Mouse (Mus musculus) heart, adult 8-10 months (tissue): ENCODE measurements around the gene Epb41. TPM values are rescaled to one million over a fixed set of nuclear protein-coding genes. Genes with fewer than 3 reads are reported as not detected.

Experiments used
- DNase-seq: peaks from one replicate; pipeline ENCODE4 v3.0.0; 2022; ENCODE audit warnings: low spot score
- total RNA-seq, 4 experiments: library from RNA; stranded (reverse); gene quantifications; 2 replicates each; pipeline ENCODE4 v1.2.4; 2022

Epb41 gene
- total RNA-seq, 4 experiments from 2014 or later, result 117 to 139 (median 131) TPM

DNA sequence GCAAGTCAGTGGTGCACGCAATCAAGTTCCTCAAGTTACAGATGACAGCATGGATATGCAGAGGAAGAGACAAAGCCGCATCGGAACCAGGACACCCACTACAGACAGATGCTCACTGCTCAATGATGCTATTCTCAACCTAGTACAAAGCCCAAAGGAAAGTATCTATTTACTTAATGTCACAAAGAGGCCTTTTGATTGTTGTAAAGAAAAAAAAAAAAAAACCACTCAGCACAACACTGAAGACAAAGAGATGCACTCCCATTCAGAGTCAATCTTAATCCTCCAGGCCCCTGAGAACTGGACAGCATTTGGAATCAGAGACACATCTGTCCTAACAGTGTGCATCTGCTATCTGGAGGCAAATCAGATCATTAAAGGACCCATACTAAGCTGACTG, 63.5 kb downstream of the Epb41 start:
- no peak for DNase-seq

DNA sequence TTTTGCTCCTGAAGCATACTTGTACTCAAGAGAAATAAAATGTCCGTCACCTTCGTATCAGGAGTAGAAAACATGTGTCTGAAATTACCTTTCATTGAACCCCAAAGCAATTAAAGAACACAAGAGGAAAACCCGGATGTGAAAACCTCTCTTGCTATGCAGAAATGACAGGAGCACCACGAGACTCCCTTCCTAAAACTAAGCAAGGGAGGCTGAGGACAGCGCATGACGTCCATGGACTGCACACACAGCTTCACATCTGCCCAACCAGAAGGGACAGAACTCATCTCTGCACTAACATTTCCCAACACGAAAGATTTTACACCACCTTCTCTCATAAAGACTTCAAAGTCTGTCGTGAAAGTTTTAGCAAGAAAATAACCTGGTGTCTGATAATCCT, 64.7 kb downstream of the Epb41 start:
- DNase-seq, result no peak

DNA sequence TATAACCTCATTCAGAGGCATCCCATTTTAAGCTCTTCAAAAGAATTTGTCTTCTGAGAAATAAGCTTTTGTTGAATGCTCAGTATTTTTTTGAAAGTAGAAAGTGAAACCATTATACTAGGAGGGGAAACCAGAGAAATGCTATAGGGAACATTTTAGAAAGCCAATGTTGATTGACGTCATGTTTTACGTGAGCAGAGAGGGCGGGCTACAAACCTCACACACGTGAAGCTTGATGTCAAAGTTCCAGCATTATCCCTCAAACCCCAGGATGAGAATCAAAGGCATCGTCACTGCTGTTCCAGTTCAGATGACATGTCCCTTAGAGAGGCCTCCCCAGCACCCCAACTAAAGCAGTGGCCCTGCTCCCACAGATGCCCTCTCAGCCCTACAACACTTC, 66.9 kb downstream of the Epb41 start:
- DNase-seq, result no peak

DNA sequence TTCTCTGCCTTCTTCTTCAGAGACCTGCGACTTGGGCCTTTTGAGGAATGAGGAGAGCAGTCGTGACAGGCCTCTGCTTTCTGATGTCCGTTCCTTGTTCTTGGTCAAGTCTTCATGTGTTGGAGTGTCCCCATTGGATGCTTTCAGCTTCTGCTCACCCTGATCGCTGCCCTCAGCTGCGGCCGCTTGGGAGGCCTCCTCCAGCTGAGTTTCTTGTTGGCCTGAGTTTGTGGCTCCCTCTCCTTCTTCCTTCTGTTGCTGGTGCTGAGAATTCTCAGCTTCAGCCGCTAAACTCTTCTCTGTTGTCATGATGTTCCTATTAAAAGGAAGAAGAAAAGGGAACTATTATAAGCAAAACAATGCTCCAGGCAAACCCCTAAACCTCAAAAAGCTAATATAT, 68.0 kb downstream of the Epb41 start:
- no peak for DNase-seq

DNA sequence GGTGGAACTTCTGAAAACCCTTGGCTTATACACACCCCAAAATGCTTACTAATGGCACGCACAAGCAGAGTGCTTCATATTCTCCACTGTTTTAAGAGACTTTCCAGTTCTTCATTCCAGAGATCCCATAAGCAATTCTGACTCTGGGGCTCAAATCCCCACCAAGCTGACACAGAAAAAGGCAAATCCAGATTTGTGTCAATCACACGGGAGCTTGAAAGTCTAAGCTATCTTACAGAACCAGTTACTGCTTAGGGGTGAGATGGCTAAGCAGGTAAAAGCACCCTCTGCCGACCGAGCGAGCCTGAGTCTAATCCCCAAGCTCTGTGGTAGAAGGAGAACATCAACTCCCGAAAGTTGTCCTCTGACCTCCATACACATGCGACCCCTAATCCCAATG, 76.5 kb downstream of the Epb41 start:
- no peak for DNase-seq

DNA sequence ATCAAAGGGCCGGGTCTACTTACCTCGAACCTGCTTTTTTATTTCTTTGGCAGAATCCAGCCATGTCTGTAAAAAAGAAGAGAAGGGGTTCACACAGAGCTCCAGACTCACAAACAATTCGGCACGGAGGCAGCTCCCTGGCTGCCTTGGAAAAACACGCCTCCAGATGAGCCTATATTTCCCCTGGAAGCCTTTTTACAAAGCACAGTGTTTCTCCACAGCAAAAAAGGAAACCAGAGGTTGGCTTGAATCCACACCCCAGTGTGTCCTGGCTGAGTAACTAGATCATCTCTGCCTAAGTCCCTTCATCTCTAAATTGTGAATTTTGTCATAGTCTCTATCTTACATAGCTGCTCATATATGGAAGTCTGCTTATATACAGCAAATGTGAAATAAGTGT, 77.6 kb downstream of the Epb41 start:
- peak; percentile 13 for DNase-seq

DNA sequence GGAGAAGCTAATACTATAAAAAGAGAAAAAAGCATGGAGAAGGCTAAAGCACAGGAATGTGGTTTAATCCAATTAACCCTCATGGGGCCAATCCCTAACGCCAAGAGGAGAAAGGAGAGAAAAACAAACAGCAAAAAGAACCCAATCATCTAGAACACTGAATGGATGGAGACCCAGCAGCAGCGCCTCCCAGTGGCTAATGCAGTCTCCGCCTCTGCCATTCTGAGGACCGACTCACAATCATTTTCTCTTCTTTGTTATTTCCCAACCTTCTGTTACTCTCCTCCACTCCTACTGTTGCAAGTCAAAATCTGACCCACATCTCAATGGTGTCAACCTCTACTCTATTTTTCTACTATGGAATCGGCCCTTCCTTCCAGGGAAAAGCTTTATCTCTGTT, 78.1 kb downstream of the Epb41 start:
- no peak for DNase-seq

DNA sequence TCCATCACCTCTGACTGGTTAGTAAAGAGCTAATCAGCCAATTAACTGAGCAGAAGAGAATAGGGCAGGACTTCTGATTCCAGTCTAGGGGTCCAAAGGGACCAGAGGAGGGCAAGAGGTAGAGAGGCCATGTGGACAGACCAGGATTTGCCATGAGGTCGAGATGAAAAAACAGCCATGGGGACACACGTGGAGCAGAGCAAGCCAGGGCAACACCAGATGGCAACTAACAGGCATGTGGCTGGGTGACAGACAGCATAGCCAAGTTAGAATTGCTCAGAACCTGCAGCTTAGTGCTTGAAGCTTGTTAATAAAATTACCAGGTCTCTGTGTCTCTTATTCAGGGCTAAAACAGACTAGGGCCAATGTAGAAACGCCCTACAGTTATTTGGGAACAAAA, 81.3 kb downstream of the Epb41 start:
- no peak for DNase-seq

DNA sequence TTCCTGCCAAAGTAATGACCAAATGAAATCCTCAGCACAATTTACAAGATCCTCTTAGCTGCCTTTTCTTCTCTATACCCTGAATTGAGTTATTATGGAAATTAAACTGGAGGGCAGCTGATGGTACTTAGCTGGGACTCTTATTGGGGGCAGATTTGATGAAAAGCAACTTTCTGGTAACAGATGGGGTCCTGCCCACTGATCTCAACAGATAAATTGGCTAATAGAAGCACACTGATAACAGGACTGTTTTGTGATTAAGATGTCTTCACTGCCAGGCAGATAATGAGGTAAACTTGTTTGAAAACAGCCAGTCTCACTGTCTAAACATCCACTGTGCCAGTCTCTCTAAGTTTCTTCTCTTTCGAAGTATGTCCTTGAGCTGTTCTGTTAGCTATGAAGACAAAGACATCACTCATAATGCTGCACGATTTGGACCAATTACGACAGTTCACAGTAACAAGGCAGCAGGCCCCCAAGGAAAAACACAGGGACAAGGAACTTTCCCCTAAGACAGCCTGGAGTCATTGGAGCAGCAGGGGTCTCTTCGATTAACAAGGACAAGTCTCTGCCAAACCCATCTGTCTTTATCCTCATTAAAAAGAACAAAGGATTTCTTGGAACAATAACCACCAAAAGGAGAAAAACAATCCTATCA, 92.1 kb downstream of the Epb41 start:
- DNase-seq, result no peak

DNA sequence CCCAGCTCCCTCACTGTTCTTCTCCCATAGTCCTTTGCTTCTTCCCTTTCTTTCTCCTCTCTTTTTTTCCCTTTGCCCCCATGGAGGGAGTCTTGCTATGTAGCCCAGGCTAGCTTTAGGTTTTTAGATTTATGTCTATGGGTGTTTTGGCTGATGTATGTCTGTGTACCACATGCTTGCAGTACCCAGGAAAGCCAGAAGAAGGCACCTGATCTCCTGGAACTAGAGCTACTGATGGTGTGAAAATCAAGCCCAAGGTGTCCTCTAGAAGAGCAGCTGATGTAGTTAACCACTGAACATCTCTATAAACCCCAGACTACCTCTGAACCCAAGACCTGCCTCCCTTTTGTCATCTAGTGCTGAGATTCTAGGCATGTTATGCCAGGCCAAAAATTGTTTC, 93.4 kb downstream of the Epb41 start:
- no peak for DNase-seq

DNA sequence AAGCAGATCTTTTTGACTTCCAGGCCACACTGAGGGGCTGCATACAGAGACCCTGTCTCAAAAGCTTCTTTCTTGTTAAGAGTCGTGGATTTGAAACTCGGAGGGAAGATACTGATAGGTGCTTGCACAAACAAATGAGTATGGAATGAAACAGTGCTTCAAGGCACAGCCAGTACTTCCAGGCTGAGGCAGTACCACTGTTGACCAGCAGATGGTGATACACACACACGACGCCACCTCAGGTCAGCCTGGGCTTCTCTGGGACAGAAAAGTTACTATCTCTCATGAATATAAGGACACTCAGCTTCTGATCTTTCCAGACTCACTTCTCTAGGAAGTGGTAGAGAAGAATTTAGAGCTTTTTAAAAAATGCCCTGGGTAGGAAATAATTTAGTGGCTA, 97.9 kb downstream of the Epb41 start:
- DNase-seq, result peak; percentile 79

DNA sequence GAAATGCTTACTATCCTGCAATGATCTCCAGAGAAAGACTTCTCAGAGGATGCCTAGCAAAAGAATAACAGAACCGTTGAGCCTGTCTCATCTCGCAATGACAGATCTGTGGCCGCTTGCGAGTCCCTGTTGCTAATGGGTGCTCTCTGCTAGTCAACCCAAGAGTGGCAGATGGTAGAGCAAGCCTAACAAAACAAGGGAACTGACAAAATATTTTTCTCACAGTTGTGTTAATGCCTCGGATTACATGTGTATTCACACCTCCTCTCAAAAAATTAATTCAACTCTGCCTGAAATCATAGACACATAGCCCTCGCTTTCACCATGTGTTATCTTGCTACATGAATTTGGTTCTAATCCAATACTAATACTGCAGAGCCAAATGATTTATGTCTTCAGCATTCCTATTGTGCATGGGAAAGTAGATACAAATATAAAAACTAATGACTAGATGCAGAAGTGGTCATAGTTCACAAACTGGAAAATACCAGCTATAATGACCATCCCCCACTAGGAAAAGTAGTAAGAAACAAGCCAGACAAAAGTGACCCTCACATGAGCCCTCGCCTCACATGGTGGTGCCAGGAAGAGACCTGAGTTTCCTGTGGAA, 104.8 kb downstream of the Epb41 start:
- DNase-seq, result no peak

DNA sequence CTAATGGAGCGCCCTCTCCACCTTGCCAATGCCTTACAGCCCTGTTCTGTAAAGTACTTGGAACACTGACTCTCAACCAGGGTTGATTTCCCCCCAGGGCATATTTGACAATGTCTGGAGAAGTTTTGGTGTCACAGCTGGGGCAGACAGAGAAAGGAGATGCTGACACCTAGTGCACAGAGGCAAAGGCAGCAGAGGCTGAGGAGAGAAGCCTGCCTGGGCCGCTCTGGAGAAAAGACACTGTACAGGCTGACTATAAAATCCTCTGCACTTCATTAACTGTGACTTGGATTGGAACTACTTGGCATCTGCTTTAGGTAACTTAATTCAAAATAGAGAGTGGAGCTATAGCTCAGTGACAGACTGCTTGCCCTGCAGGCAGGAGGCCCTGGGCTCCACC, 106.2 kb downstream of the Epb41 start:
- no peak for DNase-seq

DNA sequence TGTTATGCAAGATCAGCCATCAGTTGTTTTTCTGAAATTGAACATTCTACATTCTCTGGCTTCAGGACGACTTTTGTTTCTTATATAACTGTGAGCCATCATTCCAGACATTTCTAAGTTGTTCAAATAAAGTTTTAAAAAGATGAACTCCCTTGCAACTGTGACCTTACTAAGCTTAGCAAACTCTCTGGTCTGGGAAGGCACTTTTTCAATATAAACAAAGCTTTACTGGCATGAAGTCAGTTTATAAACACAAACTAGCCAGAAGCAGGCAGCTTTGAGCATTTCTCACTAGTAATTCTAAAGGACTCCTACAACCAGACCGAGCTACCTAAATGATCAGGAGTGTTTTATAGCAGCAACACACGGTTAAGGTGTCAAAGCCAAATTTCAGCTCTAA, 118.0 kb downstream of the Epb41 start:
- DNase-seq, result no peak

DNA sequence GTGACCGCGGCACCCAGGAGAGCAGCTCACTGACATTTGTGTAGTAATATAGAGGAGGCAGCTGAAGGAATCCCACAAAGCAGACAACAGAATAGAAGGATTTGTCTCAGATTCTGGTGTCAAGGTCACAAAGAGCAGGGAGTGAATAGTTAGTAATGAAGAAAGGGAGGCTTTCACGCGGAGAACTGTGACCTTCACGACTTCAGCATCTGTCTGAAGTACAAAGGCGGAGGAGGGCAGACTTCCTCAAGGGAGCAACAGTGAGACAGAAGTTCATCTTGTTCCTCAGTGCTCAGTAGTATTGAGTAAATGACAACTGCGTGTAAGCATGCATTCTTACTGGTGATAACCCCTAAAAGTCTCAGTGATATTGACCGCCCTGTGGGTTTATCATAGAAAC, 124.5 kb downstream of the Epb41 start:
- DNase-seq, result no peak

DNA sequence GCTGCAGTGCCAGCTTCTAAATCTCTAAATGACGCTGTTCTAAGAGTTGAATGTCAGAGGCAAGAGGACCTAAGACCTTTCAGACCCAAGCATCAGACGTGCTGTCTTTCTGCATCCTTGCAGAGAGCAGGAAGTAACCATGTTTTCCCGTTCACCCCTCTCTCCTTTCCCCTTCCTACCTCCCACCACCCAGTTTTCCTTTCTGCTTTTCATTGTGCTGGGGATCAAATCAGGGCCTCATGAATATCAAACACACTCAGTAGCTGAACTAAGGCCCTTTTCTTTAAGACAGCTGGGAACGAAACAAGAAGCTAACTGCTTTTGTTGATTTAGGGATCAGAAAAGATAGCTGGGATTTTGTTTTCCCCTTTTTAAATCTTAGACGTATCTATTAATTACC, 125.2 kb downstream of the Epb41 start:
- DNase-seq, result no peak

DNA sequence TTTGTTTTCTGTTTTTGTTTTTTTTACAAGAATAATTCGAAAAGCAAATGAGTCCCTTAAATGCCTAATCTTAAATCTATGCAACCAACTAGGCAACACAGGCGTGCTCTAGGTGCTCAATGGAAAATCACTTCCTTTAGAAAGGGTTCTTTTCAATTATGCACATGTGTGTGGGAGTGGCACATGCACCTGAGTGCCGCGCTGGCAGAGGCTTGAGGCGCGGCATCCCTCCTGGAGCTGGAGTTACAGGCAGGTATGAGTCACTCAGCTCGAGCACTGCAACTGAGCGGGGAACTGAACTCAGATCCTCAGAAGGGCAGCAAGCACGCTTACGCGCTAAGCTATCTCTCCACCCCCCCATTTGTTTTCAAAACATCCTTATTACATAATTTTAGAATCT, 127.3 kb downstream of the Epb41 start:
- no peak for DNase-seq

DNA sequence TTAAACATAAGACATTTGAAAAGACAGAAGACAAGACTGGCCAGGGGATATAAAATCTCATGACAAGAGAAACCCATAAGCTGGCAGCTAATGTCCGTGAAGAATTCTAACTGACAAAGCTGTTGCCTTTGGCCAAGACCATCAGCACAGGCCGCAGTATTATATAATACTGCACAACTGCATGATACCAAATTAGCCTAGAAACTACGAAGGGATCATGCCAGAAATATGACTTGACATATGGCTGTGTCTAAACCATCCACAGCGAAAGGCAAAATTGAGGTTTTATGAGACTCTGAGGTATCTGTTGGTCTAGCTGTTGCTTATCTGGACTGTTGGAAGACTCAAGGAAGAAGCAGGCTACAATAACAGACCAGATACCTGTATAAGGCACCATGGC, 134.3 kb downstream of the Epb41 start:
- DNase-seq, result no peak

DNA sequence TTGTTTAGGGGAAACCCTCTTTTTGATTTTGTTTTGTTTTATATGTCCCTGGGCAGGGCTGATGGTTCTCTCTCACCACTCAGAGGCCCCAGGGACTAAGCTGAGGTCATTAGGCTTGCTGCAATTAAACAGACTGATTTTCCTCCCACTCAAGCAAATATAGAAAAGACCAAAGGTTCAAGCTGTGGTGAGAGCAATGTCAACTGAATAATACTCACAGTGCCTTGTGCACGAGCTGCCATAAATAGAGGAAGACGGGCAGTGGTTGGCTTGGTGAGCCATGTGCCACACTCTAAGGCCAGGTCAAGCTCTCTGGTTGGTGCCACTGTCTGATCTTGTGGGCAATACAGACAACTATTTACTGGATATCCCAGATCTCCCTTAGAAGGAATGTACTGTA, 135.7 kb downstream of the Epb41 start:
- no peak for DNase-seq

DNA sequence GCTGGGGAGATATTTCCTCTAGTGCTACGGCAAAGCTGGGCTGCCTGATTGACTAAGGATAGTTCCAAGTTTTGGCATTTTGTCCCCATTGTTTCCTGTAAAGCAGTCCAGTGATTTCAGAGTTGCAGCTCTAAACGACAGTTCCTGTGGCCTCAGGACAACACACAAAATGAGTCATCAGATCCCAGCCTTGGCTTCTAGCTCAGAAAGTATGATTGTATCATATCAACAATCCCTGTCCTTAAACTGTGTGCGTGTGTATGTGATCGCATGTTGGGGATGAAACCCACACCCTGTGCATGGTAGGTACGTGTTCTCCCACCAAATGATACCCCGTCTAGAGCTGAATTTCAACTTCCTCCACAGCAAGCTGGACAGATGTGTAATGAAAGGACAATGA, 146.0 kb downstream of the Epb41 start:
- no peak for DNase-seq

DNA sequence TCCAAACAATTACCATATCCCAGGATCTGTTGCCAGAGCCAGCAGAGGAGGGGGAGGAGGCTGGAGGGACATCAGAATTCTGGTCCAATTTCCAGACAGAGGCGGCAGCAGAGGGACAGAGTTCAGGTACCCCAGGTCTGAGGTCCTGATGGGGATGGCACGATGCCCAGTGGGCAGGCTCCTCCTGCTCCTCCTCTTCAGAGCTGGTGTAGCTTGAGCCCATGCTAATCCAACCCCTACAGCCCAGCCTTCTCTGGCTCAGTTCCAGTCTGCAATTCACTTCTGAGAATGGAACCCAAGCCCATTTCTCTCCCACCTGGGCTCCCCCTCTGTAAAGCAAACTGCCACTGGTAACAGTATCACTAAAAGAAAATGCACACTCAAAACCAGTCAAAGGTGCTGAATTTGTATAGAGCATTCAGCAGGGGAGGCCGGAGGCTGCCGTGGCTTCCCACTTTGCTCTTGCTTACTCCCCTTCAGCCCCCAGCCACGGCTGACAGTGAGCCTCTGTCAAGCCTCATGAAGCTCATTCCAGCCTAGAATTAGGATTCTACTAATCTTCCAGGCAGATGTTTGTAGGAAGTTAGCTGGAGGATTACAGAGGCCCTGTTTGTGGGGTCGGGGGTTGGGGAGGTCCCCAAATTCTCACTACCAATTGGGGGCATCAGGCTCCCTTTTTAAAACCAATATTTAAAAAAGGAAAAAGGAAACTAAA, 150.9 kb downstream of the Epb41 start:
- DNase-seq, result no peak

DNA sequence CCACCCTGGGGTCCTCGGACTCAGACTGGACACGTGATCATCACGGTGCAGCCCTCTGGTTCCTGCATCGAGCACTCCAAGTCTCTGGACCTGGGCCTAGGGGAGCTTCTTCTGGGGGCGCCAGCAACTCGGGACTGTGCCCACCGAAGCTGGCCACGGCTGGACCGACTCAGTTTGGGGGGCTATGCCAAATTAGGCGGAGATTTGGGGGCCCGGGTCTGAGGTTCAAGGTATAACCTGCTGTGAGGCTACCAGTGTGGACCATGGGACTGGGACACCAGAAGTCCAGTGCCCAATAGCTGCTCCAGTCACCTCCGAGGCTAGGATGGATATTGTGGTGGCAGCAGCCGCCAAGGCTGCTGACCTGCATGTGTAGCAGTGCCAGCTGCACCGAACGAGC, 152.7 kb downstream of the Epb41 start:
- DNase-seq, result no peak
